Mouse (Mus musculus): ENCODE data around the gene Phactr3.

GRCm38 (mm10) chr2:178163981-178164380 lies 45.2 kb downstream of the Phactr3 start:
- TF ChIP-seq TCF3 (IDR thresholded peaks at IDR 0.05; ENCODE audit: insufficient read length, low read depth) (no peak), POLR2A (IDR thresholded peaks at IDR 0.05; ENCODE audit: insufficient read length, low read depth) (no peak)

Measured in myocyte (in vitro differentiated cells).